Mouse (Mus musculus): ENCODE data around the gene Naf1.

DNA sequence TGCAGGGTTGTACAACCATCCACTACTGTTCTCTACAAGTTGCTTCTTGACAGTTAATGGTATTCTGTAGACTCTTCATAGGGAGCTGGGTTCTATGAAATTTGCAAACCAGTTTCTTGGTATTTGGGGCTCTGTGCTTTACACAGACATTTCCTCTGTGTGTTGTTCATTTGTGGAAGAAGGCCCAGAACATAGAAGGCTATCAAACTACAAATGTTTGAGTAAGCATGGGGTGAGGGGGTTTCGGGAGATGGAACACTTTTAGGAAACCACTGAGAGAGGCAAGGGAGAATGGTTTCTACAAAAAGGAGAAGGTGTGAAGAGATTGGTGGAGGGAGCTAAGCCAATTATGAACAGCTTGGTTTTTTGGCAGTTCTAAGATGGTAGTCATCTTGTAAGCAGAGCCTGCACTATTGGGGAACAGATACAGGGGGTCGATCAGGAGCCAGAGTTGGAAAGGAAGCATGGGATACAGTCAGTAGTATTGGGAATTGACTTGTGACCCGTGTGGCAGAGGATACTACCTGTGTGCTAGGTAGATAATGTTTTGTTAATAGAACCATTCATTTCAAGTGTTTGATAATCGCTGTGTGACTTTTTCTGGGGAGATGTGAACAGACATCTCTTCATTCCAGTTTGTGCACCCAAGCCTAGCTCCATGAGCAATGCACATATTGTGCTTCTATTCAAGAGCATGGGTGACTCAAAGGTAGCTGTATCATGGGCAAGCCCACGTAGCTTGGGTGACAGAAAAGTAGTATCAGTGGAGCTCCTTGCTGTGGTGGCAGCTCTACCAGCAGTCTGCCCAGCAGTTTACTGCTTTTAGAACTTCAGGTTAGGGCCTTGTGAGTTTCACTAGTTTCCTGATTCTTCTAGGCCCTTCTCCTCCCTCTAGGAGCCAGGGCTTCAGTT, 1.8 kb downstream of the Naf1 start:
- no peak for TF ChIP-seq POLR2A (IDR thresholded peaks at IDR 0.05; ENCODE audit: borderline replicate concordance, extremely low read depth, low read depth, low read length)
- no peak for TF ChIP-seq CTCF (IDR thresholded peaks at IDR 0.05; ENCODE audit: insufficient read depth, low read length)

Data from lung, adult 2 months (tissue).